Mouse (Mus musculus) cerebellum, adult 9-10 months (tissue): ENCODE data around the gene Cry1.
A peak's percentile ranks its signal among the peaks of the same experiment; 100 is the strongest.

ENCODE experiments used
- DNase-seq: peaks from one replicate; pipeline ENCODE4 v3.0.0; 2022

The Cry1 gene

DNA sequence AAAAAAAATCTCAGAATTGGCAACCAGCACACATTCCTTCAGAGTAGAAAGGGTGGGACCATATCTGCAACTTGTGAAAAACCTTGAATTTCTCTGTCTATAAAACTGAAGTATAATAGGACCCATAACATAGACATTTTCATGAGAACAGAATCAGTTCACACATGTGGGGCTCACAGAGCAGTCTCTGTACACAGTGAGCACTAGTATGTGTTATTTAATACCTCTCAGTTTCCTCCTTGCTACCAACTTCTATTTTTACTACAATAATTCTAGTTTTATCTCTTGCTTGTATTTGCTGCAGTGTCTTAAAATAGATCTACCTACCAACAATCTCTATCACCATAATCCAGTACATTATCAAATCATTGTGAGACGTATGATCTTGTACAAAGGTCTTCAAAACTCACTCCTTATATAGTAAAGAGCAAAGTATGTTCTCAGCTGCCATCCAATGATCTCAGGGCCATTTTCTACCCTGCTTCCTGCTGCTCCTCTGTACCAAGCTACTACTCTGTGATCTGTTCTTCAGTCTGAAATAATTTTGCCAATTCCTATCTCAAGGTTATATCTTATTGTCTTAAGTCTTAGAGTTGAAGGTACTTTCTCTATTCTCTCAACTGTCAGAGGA is 24.8 kb downstream of the Cry1 start:
- DNase-seq = no peak

GRCm38 (mm10) chr10:85157451-85157850 is 27.4 kb downstream of the Cry1 start:
- no peak for DNase-seq

GRCm38 (mm10) chr10:85154195-85154594 is 30.7 kb downstream of the Cry1 start:
- peak; percentile 83 for DNase-seq

DNA sequence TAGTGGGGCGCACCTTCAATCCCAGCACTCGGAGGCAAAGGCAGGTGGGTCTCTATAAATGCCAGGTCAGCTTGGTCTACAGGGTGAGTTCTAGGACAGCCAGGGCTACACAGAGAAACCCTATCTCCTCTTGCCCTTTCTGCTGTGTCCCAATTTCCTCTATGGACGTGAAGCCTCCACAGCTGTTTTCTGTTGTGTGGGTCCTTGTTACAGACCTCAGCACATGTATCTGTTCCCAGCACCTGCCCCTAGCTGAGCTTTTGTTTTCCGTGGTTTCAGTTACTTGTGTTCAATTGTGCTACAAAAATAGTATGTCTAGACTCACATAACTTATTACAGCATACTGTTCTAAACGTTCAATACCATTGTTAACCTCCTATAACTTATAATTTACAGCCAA is 35.6 kb downstream of the Cry1 start:
- no peak for DNase-seq

DNA sequence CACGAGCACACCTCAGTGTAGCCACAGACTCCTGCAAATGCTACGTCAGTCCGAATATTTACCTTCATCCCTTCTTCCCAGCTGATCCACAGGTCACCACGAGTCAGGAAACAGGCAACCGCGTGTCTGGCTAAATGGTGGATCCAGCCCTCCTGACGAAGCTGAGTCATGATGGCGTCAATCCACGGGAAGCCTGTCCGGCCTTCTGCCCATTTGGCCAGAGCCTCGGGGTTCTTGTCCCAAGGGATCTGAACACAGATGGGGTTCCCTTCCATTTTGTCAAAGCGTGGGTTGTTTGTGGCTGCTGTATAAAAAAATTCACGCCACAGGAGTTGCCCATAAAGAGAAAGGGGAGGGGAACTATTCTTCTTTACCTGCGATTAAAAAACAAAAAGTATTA is 38.6 kb downstream of the Cry1 start:
- peak; percentile 52 for DNase-seq

- no peak for DNase-seq
Measured at GRCm38 (mm10) chr10:85141465-85141864, 43.4 kb downstream of the Cry1 start.

DNA sequence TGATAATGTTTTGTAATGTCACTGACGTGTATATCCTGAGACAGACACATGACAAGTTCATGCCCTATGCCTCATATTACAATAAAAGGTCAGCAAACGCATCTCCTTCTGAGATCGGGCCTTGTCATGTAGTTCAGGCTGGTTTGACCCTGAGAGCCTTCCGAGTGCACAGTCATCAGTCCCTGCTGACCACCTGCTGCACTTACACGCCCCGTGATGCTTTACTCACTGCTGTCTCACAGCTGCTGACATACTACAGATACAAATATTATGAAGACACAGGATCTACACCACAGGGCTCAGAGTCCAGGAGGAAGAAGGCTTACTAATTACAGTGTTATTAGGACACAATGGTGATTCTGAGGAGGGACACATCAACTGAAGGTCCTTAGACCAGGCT is 48.3 kb downstream of the Cry1 start:
- DNase-seq = no peak

- DNase-seq = peak; percentile 28
Measured at GRCm38 (mm10) chr10:85128453-85128852, 56.4 kb downstream of the Cry1 start.

DNA sequence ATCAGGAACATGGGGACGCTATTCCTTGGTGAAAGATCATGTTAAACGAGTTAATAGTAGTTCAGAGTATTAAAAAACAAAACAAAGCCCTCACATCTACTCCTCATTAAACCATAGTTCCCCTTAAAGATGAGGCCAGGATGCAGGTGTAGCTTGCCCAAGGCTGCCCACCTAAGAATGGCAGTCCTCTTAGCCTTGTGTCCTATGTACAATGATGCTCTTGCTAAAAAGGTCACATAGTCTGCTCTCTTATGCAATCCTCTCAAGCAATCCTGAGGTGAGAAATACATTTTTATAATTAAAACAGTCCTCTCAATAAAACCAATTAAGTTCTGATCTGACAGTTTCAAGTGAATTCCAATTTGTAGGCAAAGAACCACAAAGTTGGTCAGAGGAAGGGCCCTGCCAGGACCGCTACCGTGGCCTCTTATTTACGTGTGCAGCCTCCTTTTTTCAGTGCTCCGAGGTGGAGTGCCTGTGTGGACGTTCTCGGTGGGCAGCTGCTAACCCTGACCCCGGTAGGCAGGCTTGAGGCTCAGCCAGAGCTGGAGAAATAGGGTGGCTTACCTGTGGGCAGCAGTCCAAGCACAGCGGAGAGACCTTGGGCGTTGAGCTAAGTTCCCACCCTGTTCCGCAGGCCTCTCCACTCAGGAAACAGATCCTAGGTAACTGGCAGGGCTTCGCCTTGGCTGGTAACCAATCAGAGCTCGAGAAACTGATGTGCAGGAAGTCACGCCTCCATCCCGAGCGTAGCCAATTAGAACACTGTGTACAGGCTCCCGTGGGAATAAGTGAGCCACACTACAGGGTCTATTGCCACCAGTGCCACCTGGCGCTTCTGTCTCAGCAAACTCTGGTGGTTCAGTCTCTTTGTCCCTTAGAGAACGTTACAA is 57.2 kb downstream of the Cry1 start, which contains the start of gene Mterf2:
Gene Mterf2, minus strand, starts transcription at position 633 of the 893 bp plus-strand sequence.
- peak; percentile 99 for DNase-seq

DNA sequence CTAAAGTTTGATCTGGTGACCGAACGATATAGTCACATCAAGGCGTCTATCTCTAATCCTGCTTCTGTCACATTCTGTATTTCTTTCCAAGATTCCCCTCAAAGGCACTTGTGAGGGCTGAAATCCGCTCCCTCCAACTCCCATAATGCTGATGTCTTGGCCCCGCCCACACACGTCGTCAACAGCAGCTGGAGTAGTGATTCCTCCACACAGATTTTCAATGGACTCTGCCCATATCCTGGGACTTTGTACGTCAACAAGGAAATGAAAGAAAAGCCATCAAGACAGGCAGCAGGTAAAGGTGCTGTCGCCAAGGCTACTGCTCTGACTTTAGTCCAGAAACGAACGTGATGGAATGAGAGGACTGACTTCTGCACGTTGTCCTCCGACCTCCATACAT is 59.7 kb downstream of the Cry1 start:
- DNase-seq = no peak

- no peak for DNase-seq
Measured at GRCm38 (mm10) chr10:85114409-85114808, 70.5 kb downstream of the Cry1 start.

DNA sequence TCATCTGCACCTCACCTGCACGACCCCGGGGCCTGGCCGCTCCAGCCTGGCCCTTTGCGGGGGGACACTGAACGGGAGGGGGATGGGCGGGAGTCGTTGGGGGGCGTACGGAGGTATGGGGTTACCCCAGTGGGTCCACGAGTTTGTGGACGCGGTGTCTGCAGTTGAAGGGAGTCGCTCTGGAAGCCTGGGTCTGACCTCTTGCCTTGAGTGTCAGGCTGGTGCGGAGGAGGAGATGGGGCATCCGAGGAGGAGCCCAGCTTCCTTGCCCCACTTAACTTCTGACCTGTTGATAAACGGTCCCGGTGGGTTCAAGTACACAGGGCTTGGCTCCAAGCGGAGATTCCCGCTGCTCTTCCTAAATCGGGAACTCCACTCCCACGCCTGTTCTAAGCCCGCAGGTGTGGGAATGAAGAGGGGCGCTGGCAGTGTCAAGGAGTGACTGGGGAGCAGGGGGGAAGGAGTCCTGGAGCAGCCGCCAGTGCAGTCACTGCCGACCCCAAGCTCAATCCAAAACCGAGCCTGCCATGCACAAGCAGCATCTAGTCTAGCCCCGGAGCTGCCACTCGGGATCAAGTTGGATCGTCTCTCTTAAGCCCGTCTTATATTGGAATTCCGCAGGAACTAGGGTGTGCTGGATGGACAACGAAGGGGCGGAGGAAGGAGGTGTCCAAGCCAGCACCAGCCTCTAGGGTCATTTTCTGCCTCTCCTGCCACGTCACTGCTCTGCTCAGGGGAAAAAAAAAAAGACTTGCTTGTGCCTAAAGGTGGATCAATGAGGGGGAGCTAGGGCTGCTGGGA is 81.6 kb downstream of the Cry1 start:
- peak; percentile 40 for DNase-seq

DNA sequence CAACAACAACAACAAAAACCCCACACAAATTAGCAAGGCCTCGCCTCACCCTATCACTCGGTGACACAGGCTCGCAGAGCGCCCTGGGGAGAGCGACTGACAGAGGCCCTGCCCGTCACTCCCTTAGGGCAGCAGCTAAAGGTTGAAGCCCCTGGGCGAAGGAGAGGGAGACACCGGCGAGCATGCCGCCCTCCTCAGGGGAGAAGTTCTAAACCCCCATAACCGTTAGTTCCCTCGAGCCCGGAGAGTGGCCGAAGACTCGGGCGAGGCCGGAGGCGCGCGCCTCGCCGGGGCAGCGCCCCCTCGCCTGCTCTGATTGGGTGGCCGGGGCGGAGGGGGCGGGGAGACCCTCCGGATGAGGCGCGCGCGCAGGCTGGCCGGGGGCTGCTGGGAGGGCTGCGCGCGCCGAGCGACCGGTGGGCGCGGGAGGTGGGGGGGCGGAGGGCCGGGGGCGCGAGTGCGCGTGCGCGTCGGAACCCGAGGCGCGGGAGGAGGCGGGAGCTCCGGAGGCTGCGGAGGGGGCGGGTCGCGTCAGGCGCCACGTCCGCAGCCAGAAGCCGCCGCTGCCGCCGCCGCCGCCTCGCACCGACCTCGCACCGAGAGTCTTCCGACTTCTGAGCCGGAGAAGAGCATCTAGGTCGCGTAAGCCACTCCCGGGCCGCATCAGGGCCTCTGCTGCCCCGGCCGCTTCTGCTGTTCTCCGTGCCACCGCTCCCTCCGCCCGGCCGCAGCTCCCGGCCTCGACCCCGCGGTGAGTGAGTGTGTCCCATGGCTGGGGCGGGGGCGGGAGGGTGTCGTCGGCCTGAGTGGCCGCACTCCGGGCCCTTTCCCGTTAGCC is 82.4 kb downstream of the Cry1 start, which contains the start of the genes Fhl4 and Tmem263:
Gene Fhl4, minus strand, starts transcription at position 249 of the 838 bp plus-strand sequence.
Gene Tmem263, plus strand, starts transcription at position 381 of the 838 bp plus-strand sequence.
- DNase-seq = peak; percentile 77

- no peak for DNase-seq
Measured at GRCm38 (mm10) chr10:85101841-85102240, 83.0 kb downstream of the Cry1 start.
